Mouse (Mus musculus): ENCODE results near the gene Ceacam19. TPM values are rescaled to one million over a fixed set of nuclear protein-coding genes. Genes with fewer than 3 reads are reported as not detected.

Ceacam19 gene
- polyA plus RNA-seq, 1 experiment from 2014 or later = not detected

DNA sequence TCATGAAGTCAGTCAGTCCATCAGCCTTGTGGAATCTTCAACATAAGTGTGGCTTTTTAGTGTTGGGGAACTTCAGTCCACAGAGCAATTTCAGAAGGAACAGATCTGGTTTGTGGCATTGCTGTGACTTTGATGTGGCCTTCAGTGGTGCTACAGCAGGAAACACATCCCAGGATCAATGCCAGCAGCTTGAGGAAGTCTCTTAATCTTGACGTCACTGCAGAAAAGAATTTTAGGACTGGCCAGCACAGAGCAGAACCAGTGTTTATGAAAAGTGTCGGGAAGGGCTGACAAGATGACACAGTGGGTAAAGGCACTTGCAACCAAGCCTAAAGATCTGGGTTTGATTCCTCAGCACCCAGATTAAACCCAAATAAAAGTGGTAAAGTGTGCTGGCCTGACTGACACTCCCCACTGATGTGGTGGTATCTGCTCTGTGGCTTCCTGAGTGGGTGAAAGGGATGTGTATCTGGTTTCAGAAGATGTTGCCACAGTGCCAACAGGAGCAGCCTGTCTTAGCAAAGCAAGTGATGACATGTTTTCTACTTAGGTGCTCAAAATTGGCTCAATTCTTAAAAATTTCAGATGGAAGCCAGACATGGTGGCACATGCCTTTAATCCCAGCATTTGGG lies 39.2 kb upstream of the Ceacam19 start:
- no peak for ATAC-seq (ENCODE audit: low read depth)
- no peak overlapping the region for H3K4me3 ChIP-seq (ENCODE audit: low read depth, low read length)
- H3K4me1 ChIP-seq (ENCODE audit: control insufficient read depth, insufficient read depth, low read length) = no peaks in the 10 kb centered on the region
- H3K9me3 ChIP-seq (ENCODE audit: control insufficient read depth, low read length) = no peaks in the 10 kb centered on the region
- no peaks in the 10 kb centered on the region for H3K36me3 ChIP-seq (ENCODE audit: control insufficient read depth, insufficient read depth, low read length)
- H3K4me2 ChIP-seq (ENCODE audit: low read depth, low read length) = no peak overlapping the region
- WGBS = 82% methylated on average over 2 of the region's 2 CpGs
- no peaks in the 10 kb centered on the region for H3K27me3 ChIP-seq (ENCODE audit: control insufficient read depth, insufficient read depth, low read length)
- H3K9ac ChIP-seq (replicated peaks; ENCODE audit: low read depth, low read length) = no peak overlapping the region
- H3K27ac ChIP-seq (ENCODE audit: low read depth, low read length) = no peak overlapping the region

DNA sequence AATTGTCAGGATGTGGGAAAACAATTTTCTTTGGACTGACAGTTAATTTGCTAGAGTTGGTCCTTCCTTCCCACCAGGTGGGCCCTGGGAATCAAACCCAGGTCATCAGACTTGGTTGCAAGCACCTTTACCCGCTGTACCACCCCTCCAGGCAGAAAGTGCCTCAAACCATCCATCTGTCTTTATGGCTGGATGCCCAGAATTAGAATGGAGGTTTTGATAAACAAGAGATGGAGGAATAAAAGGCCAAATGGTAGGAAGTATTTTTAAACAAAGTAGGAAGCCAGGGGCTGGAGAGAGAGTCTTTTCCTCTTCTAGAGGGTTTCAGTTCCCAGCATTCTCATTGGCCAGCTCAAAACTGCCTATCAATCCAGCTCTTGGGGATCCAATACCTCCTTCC lies 37.6 kb upstream of the Ceacam19 start:
- no peak overlapping the region for H3K9ac ChIP-seq (replicated peaks; ENCODE audit: low read depth, low read length)
- H3K27ac ChIP-seq (ENCODE audit: low read depth, low read length) = no peak overlapping the region
- no peak overlapping the region for H3K4me2 ChIP-seq (ENCODE audit: low read depth, low read length)
- no peak overlapping the region for H3K4me3 ChIP-seq (ENCODE audit: low read depth, low read length)
- no peaks in the 10 kb centered on the region for H3K4me1 ChIP-seq (ENCODE audit: control insufficient read depth, insufficient read depth, low read length)
- no peak for ATAC-seq (ENCODE audit: low read depth)
- H3K27me3 ChIP-seq (ENCODE audit: control insufficient read depth, insufficient read depth, low read length) = no peaks in the 10 kb centered on the region
- WGBS = 70% methylated on average over 1 of the region's 1 CpGs
- no peaks in the 10 kb centered on the region for H3K36me3 ChIP-seq (ENCODE audit: control insufficient read depth, insufficient read depth, low read length)
- no peaks in the 10 kb centered on the region for H3K9me3 ChIP-seq (ENCODE audit: control insufficient read depth, low read length)

DNA sequence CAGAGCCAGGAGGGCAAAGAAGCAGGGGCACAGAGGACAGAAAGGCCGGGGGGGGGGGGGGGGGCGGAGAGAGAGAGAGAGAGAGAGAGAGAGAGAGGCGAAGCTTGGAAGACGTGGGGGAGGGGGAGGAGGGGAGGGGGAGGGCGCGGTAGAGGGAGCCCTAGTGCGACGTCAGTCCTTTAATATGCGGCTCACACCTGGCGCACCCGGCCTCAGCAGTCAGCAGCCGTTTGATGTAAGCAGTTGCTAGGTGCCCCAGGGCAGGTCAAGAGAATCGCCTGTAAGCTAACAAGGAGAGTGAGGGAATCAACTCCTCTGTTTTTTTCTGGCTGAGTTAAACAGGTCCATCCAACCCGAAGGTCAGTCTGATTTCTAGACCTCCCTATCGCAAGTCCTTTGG lies 36.0 kb upstream of the Ceacam19 start:
- no peak overlapping the region for H3K4me2 ChIP-seq (ENCODE audit: low read depth, low read length)
- no peaks in the 10 kb centered on the region for H3K36me3 ChIP-seq (ENCODE audit: control insufficient read depth, insufficient read depth, low read length)
- WGBS = 12% methylated on average over 12 of the region's 15 CpGs
- no peaks in the 10 kb centered on the region for H3K27me3 ChIP-seq (ENCODE audit: control insufficient read depth, insufficient read depth, low read length)
- no peak for ATAC-seq (ENCODE audit: low read depth)
- no peak overlapping the region for H3K27ac ChIP-seq (ENCODE audit: low read depth, low read length)
- no peak overlapping the region for H3K4me3 ChIP-seq (ENCODE audit: low read depth, low read length)
- no peak overlapping the region for H3K9ac ChIP-seq (replicated peaks; ENCODE audit: low read depth, low read length)
- no peaks in the 10 kb centered on the region for H3K9me3 ChIP-seq (ENCODE audit: control insufficient read depth, low read length)
- peaks cover 2% of the 10 kb centered on the region; the same call in 1 of the 2 replicates for H3K4me1 ChIP-seq (ENCODE audit: control insufficient read depth, insufficient read depth, low read length)

DNA sequence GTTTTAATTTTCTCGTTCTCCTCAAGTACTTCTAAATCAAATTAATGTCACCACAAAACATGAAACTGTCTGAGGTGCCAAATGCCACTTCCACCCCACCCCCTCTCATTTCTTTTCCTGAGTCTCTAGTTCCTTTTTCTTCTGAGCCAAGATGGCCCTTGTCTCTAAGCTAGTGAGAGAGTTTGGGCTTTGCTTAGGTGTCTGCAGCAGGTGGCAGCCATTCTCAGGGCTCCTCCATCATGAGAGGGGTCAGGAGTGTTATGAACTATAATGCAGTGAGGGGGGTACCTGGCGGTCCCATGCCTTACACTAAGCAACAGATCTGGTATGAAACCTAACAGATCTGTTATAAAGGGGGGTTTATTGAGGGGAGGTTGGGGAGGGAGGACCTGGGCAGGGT lies 35.6 kb upstream of the Ceacam19 start:
- Histone ChIP-seq H3K36me3 (ENCODE audit: control insufficient read depth, insufficient read depth, low read length) (no peaks in the 10 kb centered on the region), H3K4me2 (ENCODE audit: low read depth, low read length) (no peak overlapping the region), H3K27ac (ENCODE audit: low read depth, low read length) (no peak overlapping the region), H3K27me3 (ENCODE audit: control insufficient read depth, insufficient read depth, low read length) (no peaks in the 10 kb centered on the region), H3K9me3 (ENCODE audit: control insufficient read depth, low read length) (no peaks in the 10 kb centered on the region), H3K4me1 (ENCODE audit: control insufficient read depth, insufficient read depth, low read length) (peaks cover 2% of the 10 kb centered on the region; the same call in 1 of the 2 replicates), H3K9ac (replicated peaks; ENCODE audit: low read depth, low read length) (no peak overlapping the region; the same call in 1 of the 2 replicates), H3K4me3 (ENCODE audit: low read depth, low read length) (no peak overlapping the region)
- no peak for ATAC-seq (ENCODE audit: low read depth)
- 31% methylated on average over 2 of the region's 2 CpGs for WGBS

DNA sequence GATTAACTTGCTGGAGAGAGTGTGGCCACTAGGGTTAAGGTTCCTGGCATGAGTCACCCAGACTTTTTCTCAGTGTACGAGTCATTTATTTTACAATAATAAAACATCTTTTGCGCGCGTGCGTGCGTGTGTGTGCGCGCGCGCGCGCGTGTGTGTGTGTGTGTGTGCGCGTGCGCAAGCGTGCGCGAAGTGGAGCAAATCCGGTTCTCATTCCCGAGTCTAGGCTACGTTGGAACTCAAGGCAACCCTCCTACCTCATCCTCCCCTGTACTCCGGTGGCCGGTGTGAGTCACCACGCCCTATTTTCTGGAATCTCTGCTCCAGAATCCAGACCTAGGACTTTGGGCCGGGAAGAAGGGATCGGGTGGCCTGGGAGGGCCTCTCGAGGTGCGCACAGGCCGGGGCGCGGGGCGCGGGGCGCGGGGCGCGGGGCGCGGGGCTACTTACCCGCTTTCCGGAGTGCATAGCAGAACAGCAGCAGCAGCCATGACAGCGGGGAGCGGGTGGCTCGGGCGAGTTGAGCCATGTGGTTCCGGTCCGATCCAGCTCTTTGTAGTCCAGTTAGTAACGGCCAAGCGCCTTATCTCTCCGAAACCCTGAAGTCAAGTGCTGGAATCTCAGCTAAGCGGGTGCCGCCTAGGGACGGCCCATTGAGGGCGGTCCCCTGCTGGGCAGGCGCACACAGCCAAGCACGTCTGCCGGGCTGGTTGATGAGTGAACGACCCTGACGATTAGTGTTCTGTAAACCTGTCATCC lies 32.9 kb upstream of the Ceacam19 start, which contains the start of gene Pvr:
Pvr (minus strand) TSS at position 655 of the 756 bp plus-strand sequence.
- Histone ChIP-seq H3K4me1 (ENCODE audit: control insufficient read depth, insufficient read depth, low read length) (peaks cover 2% of the 10 kb centered on the region; the same call in 1 of the 2 replicates), H3K9ac (replicated peaks; ENCODE audit: low read depth, low read length) (peak within 1 kb of the TSS; percentile 82), H3K4me2 (ENCODE audit: low read depth, low read length) (peak within 1 kb of the TSS; percentile 62), H3K4me3 (ENCODE audit: low read depth, low read length) (peak within 1 kb of the TSS; percentile 68), H3K9me3 (ENCODE audit: control insufficient read depth, low read length) (no peaks in the 10 kb centered on the region), H3K36me3 (ENCODE audit: control insufficient read depth, insufficient read depth, low read length) (no peaks in the 10 kb centered on the region), H3K27ac (ENCODE audit: low read depth, low read length) (peak within 1 kb of the TSS; percentile 83), H3K27me3 (ENCODE audit: control insufficient read depth, insufficient read depth, low read length) (no peaks in the 10 kb centered on the region)
- 1% methylated on average over 60 of the region's 60 CpGs for WGBS
- peak; percentile 90 for ATAC-seq (ENCODE audit: low read depth)

DNA sequence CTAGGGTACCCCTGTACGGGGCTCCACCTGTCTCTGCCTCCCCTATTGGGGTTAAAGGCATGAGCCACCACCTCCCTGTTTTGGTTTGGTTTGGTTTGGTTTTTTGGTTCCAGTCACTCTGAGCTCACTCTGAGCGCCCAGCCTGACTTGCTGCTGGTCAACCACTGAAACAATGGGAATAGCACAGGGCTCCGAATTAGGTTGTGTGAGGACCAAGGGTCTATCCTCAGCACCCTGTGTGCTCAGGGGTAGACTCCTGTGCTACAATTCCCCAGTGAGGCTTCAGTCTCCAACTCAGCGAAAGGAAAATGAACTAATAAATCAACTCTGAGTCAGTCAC lies 32.4 kb upstream of the Ceacam19 start:
- Histone ChIP-seq H3K9ac (replicated peaks; ENCODE audit: low read depth, low read length) (peak overlapping the region; percentile 82), H3K4me1 (ENCODE audit: control insufficient read depth, insufficient read depth, low read length) (peaks cover 2% of the 10 kb centered on the region; the same call in 1 of the 2 replicates), H3K27ac (ENCODE audit: low read depth, low read length) (no peak overlapping the region), H3K36me3 (ENCODE audit: control insufficient read depth, insufficient read depth, low read length) (no peaks in the 10 kb centered on the region), H3K9me3 (ENCODE audit: control insufficient read depth, low read length) (no peaks in the 10 kb centered on the region), H3K4me3 (ENCODE audit: low read depth, low read length) (peak overlapping the region; percentile 68), H3K4me2 (ENCODE audit: low read depth, low read length) (peak overlapping the region; percentile 62), H3K27me3 (ENCODE audit: control insufficient read depth, insufficient read depth, low read length) (no peaks in the 10 kb centered on the region)
- ATAC-seq (ENCODE audit: low read depth) = peak; percentile 66
- 26% methylated on average over 4 of the region's 4 CpGs for WGBS

DNA sequence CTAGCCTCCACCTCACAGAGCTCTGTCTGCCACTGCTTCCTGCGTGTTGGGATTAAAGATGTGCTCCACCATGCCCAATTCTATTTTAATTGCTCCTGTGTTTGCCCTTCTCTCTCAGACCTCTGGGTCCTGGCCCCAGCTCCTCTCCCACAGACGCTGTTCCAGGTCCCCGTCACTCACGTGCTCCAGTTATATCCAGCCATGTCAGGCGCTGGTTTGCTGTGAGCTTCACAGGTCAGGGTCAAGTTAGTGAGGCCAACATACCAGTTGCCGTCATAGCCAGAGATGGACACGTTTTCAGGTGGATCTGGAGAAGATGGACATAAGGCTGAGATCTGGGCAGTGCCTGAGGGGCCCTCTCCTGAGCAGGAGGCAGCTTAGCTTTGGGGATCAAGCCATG lies 26.8 kb upstream of the Ceacam19 start:
- WGBS = 94% methylated on average over 7 of the region's 7 CpGs
- Histone ChIP-seq H3K4me2 (ENCODE audit: low read depth, low read length) (no peak overlapping the region), H3K9ac (replicated peaks; ENCODE audit: low read depth, low read length) (no peak overlapping the region), H3K9me3 (ENCODE audit: control insufficient read depth, low read length) (no peaks in the 10 kb centered on the region), H3K36me3 (ENCODE audit: control insufficient read depth, insufficient read depth, low read length) (no peaks in the 10 kb centered on the region), H3K4me1 (ENCODE audit: control insufficient read depth, insufficient read depth, low read length) (no peaks in the 10 kb centered on the region), H3K27me3 (ENCODE audit: control insufficient read depth, insufficient read depth, low read length) (no peaks in the 10 kb centered on the region), H3K4me3 (ENCODE audit: low read depth, low read length) (no peak overlapping the region), H3K27ac (ENCODE audit: low read depth, low read length) (no peak overlapping the region)
- ATAC-seq (ENCODE audit: low read depth) = no peak

DNA sequence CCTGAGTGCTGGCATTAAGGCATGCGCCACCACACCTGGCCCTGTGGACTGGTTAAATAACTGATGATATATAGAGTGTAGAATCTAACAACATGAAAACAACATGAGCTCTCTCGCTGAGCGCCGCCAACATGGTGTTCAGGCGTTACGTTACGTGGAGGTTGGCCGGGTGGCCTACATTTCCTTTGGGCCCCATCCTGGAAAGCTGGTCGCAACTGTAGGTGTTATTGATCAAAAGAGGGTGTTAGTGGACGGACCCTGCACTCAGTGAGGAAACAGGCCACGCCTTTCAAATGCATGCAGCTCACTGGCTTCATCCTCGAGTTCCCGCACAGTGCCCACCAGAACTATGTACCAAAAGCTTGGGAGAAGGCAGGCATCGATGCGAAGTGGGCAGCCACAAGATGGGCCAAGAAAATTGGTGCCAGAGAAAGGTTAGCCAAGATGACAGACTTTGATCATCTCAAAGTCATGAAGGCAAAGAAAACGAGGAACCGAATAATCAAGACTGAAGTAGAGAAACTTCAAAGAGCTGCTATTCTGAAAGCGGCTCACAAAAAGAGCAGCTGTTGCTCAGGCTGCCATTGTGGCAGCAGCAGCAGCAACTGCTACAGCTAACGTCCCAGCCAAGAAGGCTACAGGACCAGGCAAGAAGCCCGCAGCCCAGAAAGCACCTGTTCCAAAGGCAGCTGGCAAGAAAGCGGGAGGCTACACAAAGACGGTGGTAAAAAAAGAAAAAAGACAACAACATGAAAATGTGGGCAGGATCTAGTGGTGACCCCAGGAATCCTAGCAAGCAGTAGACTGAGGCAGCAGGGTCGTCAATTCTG lies 24.1 kb upstream of the Ceacam19 start:
- H3K4me3 ChIP-seq (ENCODE audit: low read depth, low read length) = no peak overlapping the region

More for the DNA sequence above, 24.1 kb upstream of the Ceacam19 start:
- no peak for ATAC-seq (ENCODE audit: low read depth)
- no peaks in the 10 kb centered on the region for H3K9me3 ChIP-seq (ENCODE audit: control insufficient read depth, low read length)
- peaks cover 3% of the 10 kb centered on the region; the same call in 1 of the 2 replicates for H3K36me3 ChIP-seq (ENCODE audit: control insufficient read depth, insufficient read depth, low read length)
- no peak overlapping the region for H3K4me2 ChIP-seq (ENCODE audit: low read depth, low read length)
- 87% methylated on average over 23 of the region's 23 CpGs for WGBS
- no peak overlapping the region for H3K27ac ChIP-seq (ENCODE audit: low read depth, low read length)
- no peaks in the 10 kb centered on the region for H3K27me3 ChIP-seq (ENCODE audit: control insufficient read depth, insufficient read depth, low read length)
- no peak overlapping the region for H3K9ac ChIP-seq (replicated peaks; ENCODE audit: low read depth, low read length)
- H3K4me1 ChIP-seq (ENCODE audit: control insufficient read depth, insufficient read depth, low read length) = no peaks in the 10 kb centered on the region
